Comparison of ENCODE assay signal across 8 mouse cellular contexts in the genomic region with DNA sequence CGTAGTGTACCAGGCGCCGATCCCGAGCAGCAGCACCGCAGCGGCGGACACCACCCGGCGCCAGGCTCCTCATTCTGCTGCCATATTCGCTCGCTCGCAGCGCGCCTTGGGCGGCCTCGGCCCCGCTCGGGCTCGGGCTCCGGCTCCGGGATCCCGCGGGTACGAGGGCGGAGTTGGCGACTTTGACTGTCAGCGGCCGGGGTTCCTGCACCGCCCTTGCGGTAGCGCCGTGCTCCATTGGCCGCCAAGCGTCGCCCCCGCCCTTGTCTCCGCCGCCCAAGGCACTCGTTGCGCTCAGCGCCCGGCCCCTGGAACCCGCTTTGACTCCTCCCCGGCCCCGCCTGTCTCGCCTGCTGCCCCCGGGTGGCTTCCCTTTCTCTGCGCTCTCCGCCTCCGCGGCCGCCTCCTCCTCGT. TPM values are rescaled to one million over a fixed set of nuclear protein-coding genes. Genes with fewer than 3 reads are reported as not detected.
DNase-seq lines count a peak whose midpoint lies in the region; ATAC-seq and TF ChIP-seq lines count a peak whose summit lies in the region.

A gene (minus strand): TSS at position 155 of the 414 bp plus-strand sequence.

- no peak for TF ChIP-seq CTCF in cortical plate, adult 2 months (IDR thresholded peaks at IDR 0.05; ENCODE audit: extremely low read depth, insufficient read depth, low read length)

- peaks cover 3% of the 10 kb centered on the region; the same call in 1 of the 2 replicates for H3K4me1 ChIP-seq in cortical plate, adult 2 months (ENCODE audit: control insufficient read depth, insufficient read depth, low read length)

- peak; percentile 92 for ATAC-seq in megakaryocyte progenitor cell, adult 5-6 weeks (replicated peaks; ENCODE audit: poor library complexity)

- peak within 1 kb of the TSS; percentile 79 for H3K4me3 ChIP-seq in cortical plate, adult 2 months (ENCODE audit: insufficient read depth, low read length)

- peak within 1 kb of the TSS; percentile 73 for H3K27ac ChIP-seq in cortical plate, adult 2 months (ENCODE audit: insufficient read depth, low read length)

- DNase-seq in ZHBTc4 (ENCODE audit: low read depth, low spot score), result peak; percentile 97
- peak; percentile 95 for DNase-seq in gastrocnemius, postnatal 10 days
- DNase-seq in induced T-regulatory cell, adult 2 months (ENCODE audit: low read depth), result peak; percentile 96
- DNase-seq in left cerebral cortex, adult 9 months (ENCODE audit: low spot score in 2 of 2), result peak; percentile 88 to 95
- peak; percentile 94 for DNase-seq in right cerebral cortex, postnatal 14 days
- peak; percentile 96 to 98 for DNase-seq in urinary bladder, postnatal 36 days (ENCODE audit: low spot score in 2 of 2)

- TF ChIP-seq POLR2A in cortical plate, adult 2 months (IDR thresholded peaks at IDR 0.05; ENCODE audit: extremely low read depth, insufficient read depth, low read length), result peak; percentile 66; the same call in 1 of the 2 replicates

RNA-seq across cellular contexts. Expression of the gene that starts here (rescaled TPM):
- 39.7 and 42.1 TPM in 2 replicates for polyA plus RNA-seq in cortical plate, adult 2 months (2012; rRNA removed)
- 1 to 10 TPM; 6.2 to 6.8 TPM for total RNA-seq in gastrocnemius, postnatal 10 days (2021)
- total RNA-seq in megakaryocyte progenitor cell, adult 5-6 weeks (2015), result 10.9 and 16.6 TPM in 2 replicates
- total RNA-seq in megakaryocyte progenitor cell, adult 5-6 weeks (2017), result 6.1 and 10.3 TPM in 2 replicates

Comparison
In these comparisons a context has a peak if more than half of its experiments do, and no peak if none do; other contexts are left out.
1. Peak in every context shown above with its lines: DNase-seq, ATAC-seq, H3K4me3 ChIP-seq and H3K27ac ChIP-seq.